Mouse (Mus musculus) kidney, adult 2 months (tissue): ENCODE data around the gene Fabp6. TPM values are rescaled to one million over a fixed set of nuclear protein-coding genes. Genes with fewer than 3 reads are reported as not detected.

ENCODE experiments used
- DNase-seq: peaks from one replicate; pipeline ENCODE4 v3.0.0; 2021
- H3K27ac ChIP-seq: fragments of 200-500 bp; 2 replicates; pipeline ENCODE4 v1.5.1; 2012; ENCODE audit warnings: low read depth, low read length, control low read depth, inconsistent platforms; ENCODE audit not compliant: insufficient read depth
- H3K27me3 ChIP-seq: fragments of 200-500 bp; replicated peaks from 2 replicates; pipeline ENCODE4 v1.6.1; 2012; ENCODE audit warnings: mild to moderate bottlenecking, moderate library complexity, low read length, inconsistent platforms; ENCODE audit not compliant: control insufficient read depth, insufficient read depth
- H3K36me3 ChIP-seq: fragments of 200-500 bp; 2 replicates; pipeline ENCODE4 v1.6.1; 2012; ENCODE audit warnings: mild to moderate bottlenecking, moderate library complexity, low read length, inconsistent platforms; ENCODE audit not compliant: control insufficient read depth, insufficient read depth
- H3K4me1 ChIP-seq: fragments of 200-500 bp; 2 replicates; pipeline ENCODE4 v1.6.1; 2011; ENCODE audit warnings: low read length; ENCODE audit not compliant: control insufficient read depth, insufficient read depth
- H3K4me3 ChIP-seq: fragments of 200-500 bp; 2 replicates; pipeline ENCODE4 v1.5.1; 2011; ENCODE audit warnings: mild to moderate bottlenecking, low read depth, low read length, control low read depth; ENCODE audit not compliant: insufficient read depth
- CTCF ChIP-seq: fragments of 200-500 bp; conservative IDR thresholded peaks from 2 replicates; pipeline ENCODE4 v1.5.1; 2011; ENCODE audit warnings: low read depth, mild to moderate bottlenecking, control low read depth, low read length, moderate library complexity, mixed read lengths; ENCODE audit not compliant: insufficient read depth, insufficient read length
- POLR2A ChIP-seq: fragments of 200-500 bp; IDR thresholded peaks from one replicate; pipeline ENCODE4 v1.6.1; 2011; ENCODE audit warnings: low read depth, low read length, control low read depth
- WGBS: fragments of 180-500 bp; shearing (Covaris S2); methylation state at CpG from one replicate; pipeline ENCODE4 v1.1.7; 2018; 5-methylcytosine and 5-hydroxymethylcytosine counted together
- polyA plus RNA-seq: library from polyadenylated mRNA; depleted of rRNA; stranded (reverse); fragments of >200 nt; gene quantifications from 2 replicates; pipeline ENCODE4 v1.2.3, GENCODE M21; 2012

Gene Fabp6
- polyA plus RNA-seq, 1 experiment, result not detected

DNA sequence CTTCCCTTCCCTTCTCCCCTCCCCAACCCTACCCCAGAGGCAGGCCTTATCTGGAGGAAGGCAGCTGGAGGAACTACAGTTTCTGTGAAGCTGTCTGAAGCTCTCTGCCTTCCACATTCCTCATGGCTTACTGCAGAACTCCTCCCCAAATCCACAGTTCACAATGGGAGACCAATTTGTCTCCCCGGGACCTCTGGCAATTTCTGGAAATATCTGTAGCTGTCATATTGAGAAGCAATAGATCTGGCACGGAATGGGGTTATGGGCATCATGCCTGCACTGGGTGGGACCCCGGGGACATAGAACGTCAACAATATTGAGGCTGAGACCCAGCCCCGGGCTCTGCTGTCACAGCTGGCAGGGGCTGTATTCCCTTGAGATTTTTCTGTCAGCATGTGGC, 16.6 kb upstream of the Fabp6 start:
- TF ChIP-seq CTCF (no peak), POLR2A (no peak)
- Histone ChIP-seq H3K36me3 (no peaks in the 10 kb centered on the region), H3K27ac (no peak overlapping the region), H3K4me1 (peaks cover 6% of the 10 kb centered on the region; the same call in 1 of the 2 replicates), H3K27me3 (no peaks in the 10 kb centered on the region), H3K4me3 (no peak overlapping the region)
- no peak for DNase-seq
- WGBS, result 84% methylated on average over 5 of the region's 5 CpGs

DNA sequence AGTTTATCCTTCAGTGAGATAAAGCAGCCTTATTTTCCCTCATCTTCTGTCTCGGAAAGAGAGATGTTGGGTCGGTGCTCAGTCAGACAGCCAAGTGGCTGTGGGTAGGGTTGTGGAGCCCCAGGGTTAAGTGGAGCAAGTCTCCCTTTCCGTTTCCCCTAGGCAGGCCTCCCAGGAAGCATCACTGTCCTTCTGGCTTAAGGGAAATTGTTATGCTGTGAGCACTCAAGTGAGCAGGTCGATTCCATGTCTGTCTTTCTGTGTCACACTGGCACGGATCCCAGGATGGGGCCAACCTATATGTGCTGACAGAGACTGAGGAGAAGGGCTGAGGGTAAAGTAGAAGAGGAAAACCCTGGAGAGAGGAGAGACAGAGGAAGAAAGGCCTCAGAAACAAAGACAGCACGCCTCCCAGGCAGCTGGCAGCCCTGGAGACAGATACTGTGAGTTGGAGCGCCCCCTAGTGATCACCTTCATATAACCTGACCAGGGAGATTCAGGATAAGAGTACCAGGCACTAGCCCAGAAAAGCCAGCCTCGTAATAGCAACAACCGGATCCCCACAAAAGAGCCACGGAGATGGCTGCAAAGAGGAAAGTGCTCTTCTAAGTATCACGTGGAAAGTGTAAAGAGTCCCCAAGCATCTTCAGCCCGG, 11.6 kb upstream of the Fabp6 start:
- H3K27me3 ChIP-seq, result no peaks in the 10 kb centered on the region
- H3K4me1 ChIP-seq, result no peaks in the 10 kb centered on the region
- peak; percentile 85 for DNase-seq
- no peak overlapping the region for H3K4me3 ChIP-seq
- H3K27ac ChIP-seq, result no peak overlapping the region
- TF ChIP-seq CTCF (peak; percentile 79), POLR2A (no peak)
- H3K36me3 ChIP-seq, result no peaks in the 10 kb centered on the region
- 27% methylated on average over 12 of the region's 12 CpGs for WGBS

DNA sequence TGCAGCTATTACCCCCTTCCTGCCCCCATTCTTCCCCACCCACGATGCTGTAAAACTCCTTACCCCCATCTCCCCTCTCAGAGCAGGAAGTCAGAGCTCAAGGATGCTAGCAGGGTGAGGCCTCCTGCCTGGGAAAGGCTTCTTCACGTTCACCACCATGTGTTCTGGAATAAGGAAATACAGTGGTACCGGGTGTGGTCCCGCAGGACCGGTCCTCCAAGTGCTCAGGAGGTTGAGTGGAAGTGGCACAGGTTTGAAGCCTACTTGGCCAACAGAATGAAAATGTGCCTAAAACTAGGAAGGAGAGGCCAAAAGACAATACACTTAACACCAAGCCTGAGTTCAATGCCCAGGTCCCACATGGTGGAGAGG, 9.3 kb upstream of the Fabp6 start:
- 68% methylated on average over 5 of the region's 5 CpGs for WGBS
- no peaks in the 10 kb centered on the region for H3K27me3 ChIP-seq
- no peak overlapping the region for H3K4me3 ChIP-seq
- H3K27ac ChIP-seq, result no peak overlapping the region
- H3K36me3 ChIP-seq, result no peaks in the 10 kb centered on the region
- no peak for TF ChIP-seq POLR2A
- no peak for TF ChIP-seq CTCF
- H3K4me1 ChIP-seq, result no peaks in the 10 kb centered on the region
- no peak for DNase-seq

DNA sequence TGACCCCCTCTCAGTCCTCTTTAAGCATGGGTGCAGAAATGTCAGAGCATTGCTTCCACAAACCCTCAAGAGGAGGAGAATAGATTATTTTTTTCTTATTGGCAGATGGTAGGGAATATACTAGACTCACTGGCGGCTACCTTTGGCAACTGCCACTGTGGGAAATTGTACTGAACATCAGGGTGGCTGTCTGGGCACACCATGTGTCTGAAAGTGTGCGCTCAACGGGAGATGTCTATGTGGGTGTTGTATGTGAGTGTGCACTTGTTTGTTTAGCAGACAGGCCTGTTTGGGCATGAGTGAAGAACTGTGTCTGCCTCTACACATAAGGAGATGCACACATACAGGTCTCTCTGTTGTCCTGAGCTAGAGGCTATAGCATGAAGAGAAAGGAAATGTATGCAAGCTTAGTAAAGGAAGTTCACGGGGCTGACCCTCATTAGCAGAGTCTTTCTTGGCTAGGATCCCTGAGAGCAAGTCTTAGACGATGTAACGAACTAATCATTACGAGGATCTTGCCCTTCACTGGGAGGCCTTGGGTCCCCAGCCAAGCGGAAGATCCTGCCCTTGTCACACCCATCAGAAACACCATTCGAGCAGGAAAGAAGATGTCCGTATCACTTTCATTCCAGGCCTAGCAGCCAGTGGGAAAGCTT, 8.8 kb upstream of the Fabp6 start:
- Histone ChIP-seq H3K4me1 (no peaks in the 10 kb centered on the region), H3K27ac (no peak overlapping the region), H3K27me3 (no peaks in the 10 kb centered on the region), H3K36me3 (no peaks in the 10 kb centered on the region), H3K4me3 (no peak overlapping the region)
- no peak for DNase-seq
- TF ChIP-seq CTCF (no peak), POLR2A (no peak)
- 53% methylated on average over 10 of the region's 10 CpGs for WGBS

DNA sequence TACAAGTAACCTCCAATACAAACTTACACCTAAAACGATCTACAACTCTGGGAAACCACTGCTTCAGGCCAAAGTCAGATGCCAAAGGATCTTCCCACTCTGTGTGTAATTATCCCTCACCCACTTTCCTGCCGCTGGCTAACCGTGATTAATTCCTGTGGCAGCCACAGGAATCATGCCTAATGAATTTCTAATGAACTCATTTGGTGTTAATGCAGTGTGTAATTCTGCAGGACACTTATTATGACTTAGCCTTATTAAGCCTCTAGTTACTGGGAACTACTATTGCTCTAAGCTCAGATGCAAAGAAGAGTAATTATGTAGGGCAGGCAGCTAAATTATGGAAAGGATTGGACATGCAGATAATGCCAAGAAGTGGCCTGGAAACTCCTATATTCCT, 7.1 kb upstream of the Fabp6 start:
- H3K4me3 ChIP-seq, result no peak overlapping the region
- no peak for DNase-seq
- 48% methylated on average over 3 of the region's 3 CpGs for WGBS
- no peak overlapping the region for H3K27ac ChIP-seq
- H3K27me3 ChIP-seq, result no peaks in the 10 kb centered on the region
- TF ChIP-seq POLR2A, result no peak
- TF ChIP-seq CTCF, result no peak
- H3K36me3 ChIP-seq, result no peaks in the 10 kb centered on the region
- no peaks in the 10 kb centered on the region for H3K4me1 ChIP-seq

DNA sequence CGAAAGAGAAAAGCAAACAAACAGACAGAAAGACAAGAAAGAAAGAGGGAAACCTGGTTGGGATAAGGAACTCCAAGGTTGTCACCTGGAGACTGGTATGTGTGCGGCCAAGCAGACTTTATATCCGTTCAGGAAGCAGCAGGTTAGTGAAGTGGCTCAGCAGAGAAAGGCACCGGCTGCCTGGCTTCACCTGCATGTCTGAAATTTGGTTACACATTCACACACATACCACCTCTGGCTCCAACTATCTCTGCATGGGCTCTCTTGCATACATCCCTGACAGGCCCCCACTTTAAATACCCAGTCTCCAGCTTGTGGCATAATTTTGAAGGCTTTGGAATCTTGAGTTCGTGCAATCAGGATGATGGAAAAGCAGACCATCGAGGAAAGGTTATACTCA, 4.5 kb upstream of the Fabp6 start:
- TF ChIP-seq POLR2A (no peak), CTCF (no peak)
- Histone ChIP-seq H3K4me3 (no peak overlapping the region), H3K27ac (no peak overlapping the region), H3K4me1 (no peaks in the 10 kb centered on the region), H3K36me3 (no peaks in the 10 kb centered on the region), H3K27me3 (no peaks in the 10 kb centered on the region)
- DNase-seq, result no peak
- WGBS, result 54% methylated on average over 6 of the region's 6 CpGs

DNA sequence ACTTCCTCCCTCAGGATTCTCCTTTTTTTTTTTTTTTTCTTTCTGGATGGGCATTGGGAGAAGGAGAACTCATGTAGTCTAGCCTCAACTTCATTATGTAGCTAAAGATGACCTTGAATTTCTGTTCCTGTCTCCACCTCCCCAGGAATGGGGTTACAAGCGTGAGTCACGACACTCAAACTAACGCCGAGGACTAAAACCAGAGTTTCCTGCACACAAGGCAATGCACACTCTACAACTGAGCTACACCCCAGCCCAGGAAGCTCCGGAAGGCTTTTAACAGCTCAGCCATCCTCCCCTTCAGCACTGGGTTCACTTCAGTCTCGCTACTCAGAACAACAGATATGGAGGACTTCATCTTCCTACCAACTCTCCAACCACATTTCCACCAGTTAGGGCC, 3.6 kb upstream of the Fabp6 start:
- no peak for TF ChIP-seq POLR2A
- Histone ChIP-seq H3K27ac (no peak overlapping the region), H3K27me3 (no peaks in the 10 kb centered on the region), H3K4me3 (no peak overlapping the region), H3K4me1 (no peaks in the 10 kb centered on the region), H3K36me3 (no peaks in the 10 kb centered on the region)
- DNase-seq, result no peak
- 79% methylated on average over 6 of the region's 6 CpGs for WGBS
